Mouse (Mus musculus) heart, embryonic 13.5 days (tissue): ENCODE measurements at regions not wholly inside any gene's neighbourhood (a gene's known extent, or its start where the extent isn't known, plus 50 kb on each side); places are given as distances from the start of the nearest gene placed in this dataset.

ENCODE experiments used
- ATAC-seq: fragments of 200-750 bp; cut with Nextera tagmentation; 2 replicates; pipeline ENCODE4 v1.8.0; 2017; ENCODE audit warnings: moderate TSS enrichment; ENCODE audit not compliant: insufficient number of reproducible peaks, low FRiP score, low TSS enrichment; ENCODE audit errors: extremely low read depth
- H3K27ac ChIP-seq: fragments of 300-500 bp; sonication (generic); replicated peaks from 2 replicates; pipeline ENCODE4 v1.5.1; 2015; ENCODE audit warnings: moderate library complexity, mild to moderate bottlenecking, inconsistent platforms
- H3K27me3 ChIP-seq: fragments of 300-500 bp; sonication (generic); replicated peaks from 2 replicates; pipeline ENCODE4 v1.6.1; 2015; ENCODE audit warnings: mild to moderate bottlenecking, inconsistent platforms
- H3K36me3 ChIP-seq: fragments of 300-500 bp; sonication (generic); 2 replicates; pipeline ENCODE4 v1.6.1; 2015; ENCODE audit warnings: mild to moderate bottlenecking, inconsistent platforms
- H3K4me1 ChIP-seq: fragments of 300-500 bp; sonication (generic); 2 replicates; pipeline ENCODE4 v1.6.1; 2015; ENCODE audit warnings: inconsistent platforms
- H3K4me2 ChIP-seq: fragments of 300-500 bp; sonication (generic); 2 replicates; pipeline ENCODE4 v1.6.1; 2015; ENCODE audit warnings: inconsistent platforms, mild to moderate bottlenecking, moderate library complexity
- H3K4me3 ChIP-seq: fragments of 300-500 bp; sonication (generic); 2 replicates; pipeline ENCODE4 v1.5.1; 2015; ENCODE audit warnings: moderate library complexity, mild to moderate bottlenecking, inconsistent platforms
- H3K9ac ChIP-seq: fragments of 300-500 bp; sonication (generic); 2 replicates; pipeline ENCODE4 v1.6.1; 2015; ENCODE audit warnings: inconsistent platforms, mild to moderate bottlenecking, moderate library complexity
- H3K9me3 ChIP-seq: fragments of 300-500 bp; sonication (generic); 2 replicates; pipeline ENCODE4 v1.6.1; 2016; ENCODE audit warnings: inconsistent platforms
- WGBS: fragments of 180-500 bp; shearing (Covaris S2); methylation state at CpG from one replicate; pipeline ENCODE4 v1.1.7; 2015; ENCODE audit warnings: mixed read lengths; 5-methylcytosine and 5-hydroxymethylcytosine counted together

GRCm38 (mm10) chr11:32941331-32942009 lies 117.1 kb upstream of the Smim23 start:
- H3K36me3 ChIP-seq = no peaks in the 10 kb centered on the region
- 65% methylated on average over 5 of the region's 5 CpGs for WGBS
- H3K9me3 ChIP-seq = no peaks in the 10 kb centered on the region
- no peak overlapping the region for H3K9ac ChIP-seq
- H3K27ac ChIP-seq = no peak overlapping the region
- peaks cover 11% of the 10 kb centered on the region for H3K27me3 ChIP-seq
- H3K4me1 ChIP-seq = peaks cover 38% of the 10 kb centered on the region
- no peak overlapping the region for H3K4me3 ChIP-seq
- ATAC-seq = no peak
- no peak overlapping the region for H3K4me2 ChIP-seq

- Histone ChIP-seq H3K27me3 (peaks cover 14% of the 10 kb centered on the region), H3K4me2 (no peak overlapping the region), H3K36me3 (no peaks in the 10 kb centered on the region), H3K4me1 (peaks cover 18% of the 10 kb centered on the region), H3K9ac (no peak overlapping the region), H3K9me3 (no peaks in the 10 kb centered on the region), H3K4me3 (no peak overlapping the region), H3K27ac (no peak overlapping the region)
- no peak for ATAC-seq
- WGBS = 64% methylated on average over 1 of the region's 1 CpGs
Measured at GRCm38 (mm10) chr11:32939102-32939501, 114.7 kb upstream of the Smim23 start.

- H3K9ac ChIP-seq = no peak overlapping the region
- peaks cover 8% of the 10 kb centered on the region; the same call in 1 of the 2 replicates for H3K9me3 ChIP-seq
- no peak overlapping the region for H3K27ac ChIP-seq
- 0 out of 2 replicates have a peak, but pooled peaks cover 11% of the 10 kb centered on the region for H3K4me1 ChIP-seq
- no peaks in the 10 kb centered on the region for H3K36me3 ChIP-seq
- no peak overlapping the region for H3K4me3 ChIP-seq
- peaks cover 12% of the 10 kb centered on the region for H3K27me3 ChIP-seq
- H3K4me2 ChIP-seq = no peak overlapping the region
- ATAC-seq = no peak
- WGBS = 40% methylated on average over 1 of the region's 1 CpGs
Measured at GRCm38 (mm10) chr11:32937167-32937566, 112.8 kb upstream of the Smim23 start.

GRCm38 (mm10) chr11:32931928-32932327 lies 107.5 kb upstream of the Smim23 start:
- H3K36me3 ChIP-seq = no peaks in the 10 kb centered on the region
- 63% methylated on average over 9 of the region's 9 CpGs for WGBS
- no peak overlapping the region for H3K9ac ChIP-seq
- peaks cover 18% of the 10 kb centered on the region for H3K4me1 ChIP-seq
- no peak for ATAC-seq
- H3K27ac ChIP-seq = no peak overlapping the region
- peaks cover 8% of the 10 kb centered on the region; the same call in 1 of the 2 replicates for H3K9me3 ChIP-seq
- peaks cover 9% of the 10 kb centered on the region; the same call in 1 of the 2 replicates for H3K27me3 ChIP-seq
- no peak overlapping the region for H3K4me2 ChIP-seq
- H3K4me3 ChIP-seq = no peak overlapping the region

- Histone ChIP-seq H3K9me3 (peaks cover 8% of the 10 kb centered on the region; the same call in 1 of the 2 replicates), H3K27me3 (peaks cover 11% of the 10 kb centered on the region), H3K9ac (no peak overlapping the region), H3K4me3 (no peak overlapping the region), H3K36me3 (no peaks in the 10 kb centered on the region), H3K4me1 (peaks cover 23% of the 10 kb centered on the region), H3K4me2 (0 out of 2 replicates have a peak overlapping the region, but pooled peaks have one; percentile 7), H3K27ac (no peak overlapping the region)
- WGBS = 15% methylated on average over 11 of the region's 14 CpGs
- no peak for ATAC-seq
Measured at GRCm38 (mm10) chr11:32931018-32931417, 106.6 kb upstream of the Smim23 start.

GRCm38 (mm10) chr11:32928837-32929236 lies 104.4 kb upstream of the Smim23 start:
- ATAC-seq = no peak
- WGBS = 57% methylated on average over 2 of the region's 2 CpGs
- H3K9me3 ChIP-seq = peaks cover 8% of the 10 kb centered on the region; the same call in 1 of the 2 replicates
- no peak overlapping the region for H3K4me2 ChIP-seq
- no peaks in the 10 kb centered on the region for H3K36me3 ChIP-seq
- peaks cover 12% of the 10 kb centered on the region for H3K27me3 ChIP-seq
- H3K9ac ChIP-seq = no peak overlapping the region
- peak overlapping the region; percentile 25; the same call in 1 of the 2 replicates for H3K27ac ChIP-seq
- peaks cover 35% of the 10 kb centered on the region for H3K4me1 ChIP-seq
- H3K4me3 ChIP-seq = no peak overlapping the region

- WGBS = 6% methylated on average over 33 of the region's 33 CpGs
- peaks cover 12% of the 10 kb centered on the region for H3K27me3 ChIP-seq
Measured at GRCm38 (mm10) chr11:32925421-32926271, 101.2 kb upstream of the Smim23 start.

GRCm38 (mm10) chr11:32924932-32925331 lies 100.5 kb upstream of the Smim23 start:
- ATAC-seq = no peak
- peak overlapping the region; percentile 88 for H3K27ac ChIP-seq

More at GRCm38 (mm10) chr11:32925421-32926271, 101.2 kb upstream of the Smim23 start:
- H3K4me2 ChIP-seq = peak overlapping the region; percentile 65
- peaks cover 30% of the 10 kb centered on the region for H3K4me1 ChIP-seq
- H3K36me3 ChIP-seq = no peaks in the 10 kb centered on the region
- H3K9me3 ChIP-seq = no peaks in the 10 kb centered on the region
- peak overlapping the region; percentile 88 for H3K27ac ChIP-seq
- H3K9ac ChIP-seq = peak overlapping the region; percentile 74
- H3K4me3 ChIP-seq = peak overlapping the region; percentile 39
- peak; percentile 62; the same call in 1 of the 2 replicates for ATAC-seq

GRCm38 (mm10) chr11:32913071-32913470 lies 88.7 kb upstream of the Smim23 start:
- Histone ChIP-seq H3K4me1 (peaks cover 3% of the 10 kb centered on the region), H3K4me2 (no peak overlapping the region), H3K36me3 (no peaks in the 10 kb centered on the region), H3K27ac (no peak overlapping the region), H3K9me3 (no peaks in the 10 kb centered on the region), H3K9ac (no peak overlapping the region), H3K27me3 (peaks cover 5% of the 10 kb centered on the region), H3K4me3 (no peak overlapping the region)
- 69% methylated on average over 3 of the region's 3 CpGs for WGBS
- no peak for ATAC-seq

More at GRCm38 (mm10) chr11:32924932-32925331, 100.5 kb upstream of the Smim23 start:
- Histone ChIP-seq H3K27me3 (peaks cover 8% of the 10 kb centered on the region), H3K4me2 (peak overlapping the region; percentile 65; the same call in 1 of the 2 replicates), H3K4me3 (no peak overlapping the region), H3K36me3 (no peaks in the 10 kb centered on the region), H3K9me3 (no peaks in the 10 kb centered on the region), H3K9ac (no peak overlapping the region), H3K4me1 (peaks cover 29% of the 10 kb centered on the region)
- 75% methylated on average over 7 of the region's 7 CpGs for WGBS

GRCm38 (mm10) chr11:32911791-32912190 lies 87.4 kb upstream of the Smim23 start:
- H3K4me3 ChIP-seq = no peak overlapping the region
- no peak overlapping the region for H3K9ac ChIP-seq
- peaks cover 16% of the 10 kb centered on the region for H3K4me1 ChIP-seq
- no peak for ATAC-seq
- no peaks in the 10 kb centered on the region for H3K9me3 ChIP-seq
- WGBS = 79% methylated on average over 4 of the region's 4 CpGs
- peaks cover 5% of the 10 kb centered on the region for H3K27me3 ChIP-seq
- H3K4me2 ChIP-seq = no peak overlapping the region
- no peaks in the 10 kb centered on the region for H3K36me3 ChIP-seq
- H3K27ac ChIP-seq = no peak overlapping the region

GRCm38 (mm10) chr11:32908723-32909411 lies 84.5 kb upstream of the Smim23 start:
- WGBS = 79% methylated on average over 14 of the region's 14 CpGs
- Histone ChIP-seq H3K4me3 (no peak overlapping the region), H3K4me1 (peaks cover 20% of the 10 kb centered on the region), H3K4me2 (no peak overlapping the region), H3K27ac (no peak overlapping the region), H3K36me3 (no peaks in the 10 kb centered on the region), H3K9ac (no peak overlapping the region), H3K9me3 (no peaks in the 10 kb centered on the region), H3K27me3 (peaks cover 6% of the 10 kb centered on the region)
- no peak for ATAC-seq
